Mouse (Mus musculus): ENCODE measurements around the gene Gm3264.
"Not testable (repeated sequence)": the region's sequence is repeated elsewhere in the genome, so short reads cannot be mapped to it uniquely, and the experiment has no call there.

Gene Gm3264

GRCm38 (mm10) chr14:4855299-4855980 is at the start of gene Gm3264:
TSS of gene Gm3264 (plus strand) at chr14:4855576.
- DNase-seq (ENCODE audit: low spot score in 2 of 2): peak in 1 of 2 experiments; percentile 15

GRCm38 (mm10) chr14:4806421-4806820 is 49.0 kb upstream of the Gm3264 start:
- peak in 1 of 2 experiments; percentile 1 for DNase-seq (ENCODE audit: low spot score in 2 of 2)

- DNase-seq (ENCODE audit: low spot score in 2 of 2): not testable (repeated sequence)
These were observed 33.4 kb upstream of the Gm3264 start for GRCm38 (mm10) chr14:4821950-4822349.

DNA sequence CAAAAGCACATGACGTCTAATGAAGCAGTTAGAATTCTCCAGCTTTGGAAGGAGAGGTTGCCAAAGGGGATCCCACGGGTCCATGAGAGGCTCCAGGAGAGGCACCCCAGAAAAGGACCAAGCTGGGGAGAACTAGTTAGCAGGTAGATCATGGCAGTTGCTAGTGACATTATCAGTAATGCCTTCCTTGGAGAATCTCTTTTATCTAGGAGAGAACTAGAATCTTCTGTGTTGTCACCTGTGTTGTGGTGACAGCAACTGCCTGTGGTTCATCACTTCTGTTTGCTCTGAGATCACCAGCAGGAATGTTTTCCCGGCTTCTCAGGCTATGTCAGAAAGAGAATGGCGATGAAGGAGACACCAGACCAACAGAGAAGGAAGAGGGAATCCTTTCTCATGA is 17.6 kb upstream of the Gm3264 start, which contains the start of gene Gm3269:
TSS of gene Gm3269 (plus strand) at position 301 of the 400 bp plus-strand sequence.
- DNase-seq (ENCODE audit: low spot score in 2 of 2): not testable (repeated sequence)

DNA sequence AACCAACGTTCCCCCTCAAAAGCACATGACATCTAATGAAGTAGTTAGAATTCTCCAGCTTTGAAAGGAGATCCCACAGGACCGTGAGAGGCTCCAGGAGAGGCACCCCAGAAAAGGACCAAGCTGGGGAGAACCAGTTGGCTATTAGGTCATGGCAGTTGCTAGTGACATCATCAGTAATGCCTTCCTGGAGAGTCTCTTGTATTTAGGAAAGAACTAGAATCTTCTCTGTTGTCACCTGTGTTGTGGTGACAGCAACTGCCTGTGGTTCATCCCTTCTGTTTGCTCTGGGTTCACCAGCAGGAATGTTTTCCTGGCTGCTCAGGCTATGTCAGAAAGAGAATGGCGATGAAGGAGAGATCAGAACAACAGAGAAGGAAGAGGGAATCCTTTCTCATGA is 36.7 kb downstream of the Gm3264 start, which contains the start of gene Gm3278:
TSS of gene Gm3278 (plus strand) at position 301 of the 400 bp plus-strand sequence.
- not testable (repeated sequence) for DNase-seq (ENCODE audit: low spot score in 2 of 2)

All from urinary bladder, postnatal 36 days (tissue).